Mouse (Mus musculus) inflammation-experienced regulatory T-cells (primary cell): ENCODE measurements around the gene Gm10668. TPM values are rescaled to one million over a fixed set of nuclear protein-coding genes. Genes with fewer than 3 reads are reported as not detected.

ENCODE experiments used
- polyA plus RNA-seq, 2 experiments: library from polyadenylated mRNA; unstranded; fragments of 100-300 nt; shearing (Covaris generic); gene quantifications; one replicate each; pipeline ENCODE4 v1.2.1; 2017

Gene Gm10668
- not detected for polyA plus RNA-seq

GRCm38 (mm10) chr7:20730524-20730923, at the start of gene Gm10668:
Gene Gm10668 (minus strand): TSS chr7:20730624.

DNA sequence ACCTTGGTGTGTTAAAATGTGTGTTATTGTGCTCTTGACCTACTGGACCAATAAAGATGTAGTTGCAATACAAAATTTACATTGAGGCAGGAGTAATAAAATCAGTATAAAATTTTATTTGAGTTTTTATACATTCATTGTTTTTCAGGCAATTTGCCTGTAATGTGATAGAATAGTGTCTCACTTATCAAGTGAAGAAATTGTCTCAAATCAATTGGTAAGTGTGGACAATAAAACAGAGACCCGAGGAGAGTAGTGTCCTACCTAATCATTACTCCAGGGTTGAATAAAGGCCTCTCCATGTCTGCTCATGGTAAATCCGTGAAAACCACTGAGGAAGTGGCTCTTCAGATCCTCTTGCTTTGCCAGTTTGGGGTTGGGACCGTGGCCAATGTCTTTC, 40.5 kb upstream of the Gm10668 start, which contains the start of gene Vmn1r112:
Gene Vmn1r112, plus strand, starts transcription at position 301 of the 400 bp plus-strand sequence.

DNA sequence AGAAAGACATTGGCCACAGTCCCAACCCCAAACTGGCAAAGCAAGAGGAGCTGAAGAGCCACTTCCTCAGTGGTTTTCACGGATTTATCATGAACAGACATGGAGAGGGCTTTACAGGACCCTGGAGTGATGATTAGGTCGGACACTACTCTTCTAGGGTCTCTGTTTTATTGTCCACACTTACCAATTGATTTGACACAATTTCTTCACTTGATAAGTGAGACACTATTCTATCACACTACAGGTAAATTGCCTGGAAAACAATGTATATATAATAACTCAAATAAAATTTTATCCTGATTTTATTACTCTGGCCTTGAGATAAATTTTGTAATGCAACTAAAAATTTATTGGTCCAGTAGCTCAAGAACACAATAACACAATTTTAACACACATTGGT, 27.3 kb downstream of the Gm10668 start, which contains the start of gene Vmn1r111:
Gene Vmn1r111, minus strand, starts transcription at position 101 of the 400 bp plus-strand sequence.

Other genes starting within 250 kb of the Gm10668 start
- not detected for gene Vmn1r103, start 220.1 kb downstream of the Gm10668 start, polyA plus RNA-seq
- gene Vmn1r104, start 196.8 kb downstream of the Gm10668 start, polyA plus RNA-seq: 1 to 10 TPM in 1 of 2 experiments, under 1 TPM in 1; 0.25 to 1.1 TPM
- not detected for gene Gm5726, start 184.9 kb downstream of the Gm10668 start, polyA plus RNA-seq
- not detected for gene Gm4141, start 154.4 kb downstream of the Gm10668 start, polyA plus RNA-seq
- 1 to 10 TPM in 1 of 2 experiments, under 1 TPM in 1; 0.30 to 1.9 TPM for gene Gm4513, start 131.6 kb downstream of the Gm10668 start, polyA plus RNA-seq
- gene Vmn1r107, start 61.7 kb downstream of the Gm10668 start, polyA plus RNA-seq: 1 to 10 TPM in 1 of 2 experiments, not detected in 1; 2.2 TPM
- 1 to 10 TPM in 1 of 2 experiments, not detected in 1; 1.0 TPM for gene Vmn1r111, start 27.4 kb downstream of the Gm10668 start, polyA plus RNA-seq
- gene Vmn1r112, start 40.6 kb upstream of the Gm10668 start, polyA plus RNA-seq: not detected
- not detected for gene Vmn1r113, start 56.7 kb upstream of the Gm10668 start, polyA plus RNA-seq
- not detected for gene Vmn1r114, start 81.6 kb upstream of the Gm10668 start, polyA plus RNA-seq
- not detected for gene Vmn1r115, start 114.4 kb upstream of the Gm10668 start, polyA plus RNA-seq
- gene Vmn1r116, start 141.6 kb upstream of the Gm10668 start, polyA plus RNA-seq: not detected
- under 1 TPM in 1 of 2 experiments, not detected in 1; 0.18 TPM for gene Vmn1r117, start 153.5 kb upstream of the Gm10668 start, polyA plus RNA-seq
- under 1 TPM in 1 of 2 experiments, not detected in 1; 0.49 TPM for gene Vmn1r118, start 181.7 kb upstream of the Gm10668 start, polyA plus RNA-seq